Mouse (Mus musculus): ENCODE measurements around the gene Lurap1l.

- TF ChIP-seq CTCF (IDR thresholded peaks at IDR 0.05; ENCODE audit: borderline replicate concordance, control insufficient read depth, extremely low read depth, insufficient read depth, low read length, poor library complexity) (no peak), POLR2A (IDR thresholded peaks at IDR 0.05; ENCODE audit: control insufficient read depth, extremely low read depth, insufficient read depth, low read length, poor library complexity) (no peak)
These were observed 47.5 kb upstream of the Lurap1l start for GRCm38 (mm10) chr4:80862962-80863361.
